ENCODE assay signal across 19 mouse cellular contexts in genomic region chr9:119240286-119240997, GRCm38 (mm10). TPM values are rescaled to one million over a fixed set of nuclear protein-coding genes. Genes with fewer than 3 reads are reported as not detected.
DNase-seq lines count a peak whose midpoint lies in the region; ATAC-seq and TF ChIP-seq lines count a peak whose summit lies in the region.
"Had no signal": no experiment of that assay in that cellular context is flagged by ENCODE, and none has a peak within 500 bp of the region (broad histone marks: within the 10 kb centered on the region; RNA-seq: fewer than 3 reads in every experiment).

No protein-coding gene starts in this region.

- intact Hi-C loops in left cerebral cortex, postnatal 25 days (cut with DNase I): no loop called here
- intact Hi-C loops in left cerebral cortex, postnatal 36 days (cut with DNase I): no loop called here

- no peak for TF ChIP-seq POLR2A in brain, embryonic 14.5 days (IDR thresholded peaks at IDR 0.05; ENCODE audit: borderline replicate concordance, extremely low read depth, insufficient read depth, insufficient read length, poor library complexity, severe bottlenecking)

- no peaks in the 10 kb centered on the region for H3K9me3 ChIP-seq in heart, embryonic 10.5 days
- no peaks in the 10 kb centered on the region for H3K9me3 ChIP-seq in intestine, postnatal 0 days (ENCODE audit: control insufficient read depth)
- H3K9me3 ChIP-seq: midbrain, embryonic 13.5 days had no signal

- no peak overlapping the region for H3K4me3 ChIP-seq in heart, embryonic 10.5 days
- no peak overlapping the region for H3K4me3 ChIP-seq in intestine, postnatal 0 days (ENCODE audit: low read depth, low read length)
- H3K4me3 ChIP-seq: heart, adult 2 months; left cerebral cortex, adult 2 months; midbrain, embryonic 13.5 days had no signal

- no peak overlapping the region for H3K4me2 ChIP-seq in intestine, postnatal 0 days (replicated peaks; ENCODE audit: low read depth)
- H3K4me2 ChIP-seq: midbrain, embryonic 13.5 days had no signal

- no peaks in the 10 kb centered on the region for H3K27me3 ChIP-seq in heart, embryonic 10.5 days (ENCODE audit: insufficient read depth, poor library complexity, severe bottlenecking)
- H3K27me3 ChIP-seq in intestine, postnatal 0 days (replicated peaks; ENCODE audit: control insufficient read depth, insufficient read depth, low read length): no peaks in the 10 kb centered on the region
- H3K27me3 ChIP-seq: midbrain, embryonic 13.5 days had no signal

- no peak for TF ChIP-seq CTCF in brain, embryonic 14.5 days (IDR thresholded peaks at IDR 0.05; ENCODE audit: borderline replicate concordance, extremely low read depth, insufficient read depth, insufficient read length)
- TF ChIP-seq CTCF in intestine, postnatal 0 days (IDR thresholded peaks at IDR 0.05; ENCODE audit: low read depth): no peak

- peaks cover 57% of the 10 kb centered on the region for H3K36me3 ChIP-seq in heart, embryonic 10.5 days
- peaks cover 22% of the 10 kb centered on the region for H3K36me3 ChIP-seq in intestine, postnatal 0 days (ENCODE audit: control insufficient read depth, insufficient read depth)

- no peak overlapping the region for H3K9ac ChIP-seq in intestine, postnatal 0 days (ENCODE audit: low read depth, low read length)
- H3K9ac ChIP-seq: midbrain, embryonic 13.5 days had no signal

- 90% methylated on average over 10 of the region's 10 CpGs for WGBS in heart, embryonic 10.5 days
- 68% methylated on average over 10 of the region's 10 CpGs for WGBS in intestine, postnatal 0 days

- no peaks in the 10 kb centered on the region for H3K4me1 ChIP-seq in heart, embryonic 10.5 days
- peaks cover 15% of the 10 kb centered on the region; the same call in 1 of the 2 replicates for H3K4me1 ChIP-seq in intestine, postnatal 0 days (replicated peaks; ENCODE audit: control insufficient read depth, insufficient read depth, low read length)
- H3K4me1 ChIP-seq: midbrain, embryonic 13.5 days had no signal

- ATAC-seq in intestine, postnatal 0 days: no peak
- ATAC-seq: hindbrain, embryonic 16.5 days; midbrain, embryonic 13.5 days had no signal

- H3K27ac ChIP-seq in heart, embryonic 10.5 days: no peak overlapping the region
- peak overlapping the region; percentile 87 for H3K27ac ChIP-seq in intestine, postnatal 0 days (ENCODE audit: low read depth, low read length)
- H3K27ac ChIP-seq: heart, adult 2 months; left cerebral cortex, adult 2 months; midbrain, embryonic 13.5 days had no signal

- peak; percentile 61 for DNase-seq in heart, embryonic 10.5 days (ENCODE audit: low spot score)
- DNase-seq in heart, adult 18-20 months: no peak
- peak; percentile 11 to 22 for DNase-seq in left cerebral cortex, postnatal 25 days (ENCODE audit: low spot score in 2 of 2)
- DNase-seq in left cerebral cortex, postnatal 36 days (ENCODE audit: low spot score in 2 of 2): no peak
- DNase-seq in brain, embryonic 14.5 days (ENCODE audit: low read depth): peak; percentile 41
- no peak for DNase-seq in retina, embryonic 14.5 days (ENCODE audit: low spot score)
- DNase-seq: adrenal gland, postnatal 10 days; cerebellum, adult 8-10 months; heart, adult 2 months; heart, postnatal 10 days; lung, adult 18-20 months; lung, postnatal 36 days had no signal

RNA-seq across cellular contexts. Expression of gene Slc22a13, which starts 31.5 kb away (rescaled TPM):
- not detected in 2 replicates for polyA plus RNA-seq in heart, embryonic 10.5 days (2016; fragmentation: Nextera tagmentation; extraction: Ambion mirVana)
- not detected for total RNA-seq in heart, adult 18-20 months (2021)
- not detected for total RNA-seq in left cerebral cortex, postnatal 25 days (2021)
- total RNA-seq in left cerebral cortex, postnatal 36 days (2021): not detected
- polyA plus RNA-seq in brain, embryonic 14.5 days (2012; rRNA removed): 0.06 and 0.10 TPM in 2 replicates
- 0.10 TPM in 1 of 2 replicates, not detected in the other for polyA plus RNA-seq in intestine, postnatal 0 days (2015; fragmentation: Nextera tagmentation; extraction: Ambion mirVana)
- total RNA-seq: adrenal gland, postnatal 10 days; gastrocnemius, adult 18-20 months; heart, adult 2 months; heart, postnatal 10 days had no signal
- polyA plus RNA-seq: cortical plate, adult 2 months; hindbrain, embryonic 16.5 days; midbrain, embryonic 13.5 days; stomach, embryonic 14.5 days had no signal

Comparison
In these comparisons a context has a peak if more than half of its experiments do, and no peak if none do; other contexts are left out.
1. DNase-seq: peak in heart, embryonic 10.5 days (single experiment), left cerebral cortex, postnatal 25 days (2 of 2) and brain, embryonic 14.5 days (single experiment); none in heart, adult 18-20 months (0 of 2), left cerebral cortex, postnatal 36 days (0 of 2) and retina, embryonic 14.5 days (single experiment).